Mouse (Mus musculus) heart, postnatal 0 days (tissue): ENCODE data around the gene Rcor1.

ENCODE experiments used
- CTCF ChIP-seq: IDR thresholded peaks from 2 replicates; pipeline ENCODE4 v1.5.1; 2016; ENCODE audit warnings: antibody characterized with exemption, control low read depth, low read depth
- EP300 ChIP-seq: IDR thresholded peaks from 2 replicates; pipeline ENCODE4 v1.6.1; 2016; ENCODE audit warnings: antibody characterized with exemption, low read depth

DNA sequence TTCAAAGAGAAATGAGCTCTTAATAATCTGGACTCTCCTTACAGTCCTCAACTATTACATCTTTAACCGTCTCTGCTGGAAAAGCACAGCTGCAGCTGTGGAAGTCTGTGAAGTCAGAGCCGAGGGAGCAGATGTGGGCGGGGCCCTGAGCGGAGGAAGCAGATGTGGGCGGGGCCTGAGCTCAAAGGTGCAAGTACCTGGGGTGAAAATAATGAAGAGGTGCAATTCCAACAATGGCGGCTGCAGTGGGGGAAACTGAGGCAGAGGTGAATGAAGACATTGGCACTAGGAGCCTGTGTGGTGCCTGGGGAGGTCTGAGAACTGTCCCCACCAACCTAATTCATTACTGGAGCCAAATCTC lies 111.1 kb downstream of the Rcor1 start:
- TF ChIP-seq CTCF (no peak), EP300 (no peak)
